Mouse (Mus musculus) spleen, postnatal 36 days (tissue): Measurements from ENCODE around the gene Zp2.

Experiments
- DNase-seq, 2 experiments: peaks; one replicate each; pipeline ENCODE4 v3.0.0; 2022; ENCODE audit warnings: low spot score in 2 of 2, mixed read lengths in 1 of 2

The Zp2 gene

DNA sequence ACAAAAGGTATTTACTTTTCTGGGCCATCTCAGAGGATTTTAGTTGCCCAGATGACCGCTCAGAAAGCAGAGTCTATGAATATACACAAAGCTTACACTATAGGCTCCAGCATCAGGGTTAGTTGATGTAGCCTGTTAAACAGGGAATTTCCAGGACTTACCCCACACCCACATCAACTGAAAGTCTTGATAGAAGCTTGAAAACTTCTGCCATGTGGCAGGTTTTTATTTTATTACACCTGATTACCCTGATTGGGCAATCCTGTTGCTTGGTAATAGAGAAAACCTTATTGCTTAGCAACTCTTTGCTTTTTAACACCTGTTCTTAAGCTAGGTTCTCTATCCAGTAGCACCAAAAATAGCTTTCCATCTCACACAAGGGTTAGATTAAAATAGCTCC lies 2.3 kb downstream of the Zp2 start:
- no peak for DNase-seq

GRCm38 (mm10) chr7:120128951-120129350 lies 16.1 kb downstream of the Zp2 start:
- DNase-seq, result no peak

DNA sequence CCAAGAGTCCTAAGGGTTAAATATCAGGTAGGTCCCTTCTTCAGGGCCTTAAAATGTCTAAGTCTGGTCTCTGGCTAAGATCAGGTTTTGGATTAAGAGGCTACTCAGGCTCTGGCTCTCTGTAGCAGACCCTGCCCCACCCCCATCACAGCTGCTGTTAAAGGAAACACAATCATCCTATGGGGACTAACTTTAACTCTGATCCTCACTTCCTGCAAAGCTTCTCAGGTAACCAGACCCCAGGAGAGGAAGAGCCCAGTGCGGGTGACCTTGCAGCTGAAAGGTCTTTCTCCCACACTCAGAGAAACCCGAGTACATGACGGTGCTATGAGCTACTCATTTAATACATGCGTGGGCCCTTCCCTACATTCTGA lies 17.4 kb downstream of the Zp2 start:
- no peak for DNase-seq

DNA sequence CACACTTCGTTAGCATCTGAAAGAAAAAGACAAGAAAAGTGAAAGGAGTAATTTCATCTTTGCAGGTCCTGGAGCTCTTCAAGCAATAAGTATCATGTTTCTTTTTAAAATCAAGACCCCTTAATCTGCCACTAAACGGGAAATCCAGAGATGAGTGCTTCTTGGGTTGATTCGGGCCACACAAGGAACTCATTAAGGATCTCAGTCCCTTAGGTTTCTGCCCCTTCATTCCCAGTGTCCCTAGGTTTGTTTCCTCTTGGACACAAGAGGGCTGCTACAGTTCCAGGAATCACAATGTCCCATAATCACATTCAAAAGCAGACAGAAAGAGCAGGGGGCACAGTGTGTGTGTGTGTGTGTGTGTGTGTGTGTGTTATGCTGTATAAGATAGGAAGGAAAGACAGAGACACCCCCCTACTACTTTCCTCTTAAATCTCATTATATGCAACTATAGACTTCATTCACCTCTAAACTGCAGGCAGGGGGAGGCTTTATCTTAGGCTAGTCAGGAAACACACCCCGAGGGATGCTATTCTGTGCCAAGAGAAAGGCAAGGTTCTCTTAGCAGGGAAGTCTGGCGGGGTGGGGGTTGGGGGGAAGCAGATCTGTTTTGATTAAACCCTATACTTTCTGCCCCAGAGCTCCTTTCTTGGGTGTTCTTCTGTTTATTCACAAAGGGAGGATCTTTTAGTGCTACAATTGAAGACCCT lies 18.0 kb downstream of the Zp2 start:
- no peak for DNase-seq

- no peak for DNase-seq
Observed at GRCm38 (mm10) chr7:120124844-120125243, 20.2 kb downstream of the Zp2 start.

DNA sequence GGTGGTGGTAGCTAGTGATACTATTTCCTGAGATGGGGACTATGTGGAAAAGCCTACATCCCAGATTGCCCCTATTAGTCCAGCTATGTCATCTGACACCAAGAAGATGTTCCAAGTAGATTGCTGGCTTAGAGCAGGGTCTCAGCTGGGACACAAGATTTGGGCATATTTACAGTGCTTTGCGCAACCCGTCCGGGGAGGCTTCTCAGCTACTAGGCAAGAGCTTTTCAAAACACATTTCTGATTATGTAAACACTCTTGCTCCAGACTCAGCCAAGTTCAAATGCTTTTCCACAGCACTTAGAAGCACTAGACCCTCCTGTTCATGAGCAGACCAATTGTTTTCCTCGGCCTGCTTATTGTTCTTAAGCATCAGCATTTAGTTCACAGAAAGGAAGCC lies 21.3 kb downstream of the Zp2 start:
- DNase-seq, result no peak

GRCm38 (mm10) chr7:120117529-120117928 lies 27.6 kb downstream of the Zp2 start:
- DNase-seq, result no peak

- no peak for DNase-seq
Observed at GRCm38 (mm10) chr7:120116976-120117375, 28.1 kb downstream of the Zp2 start.

- DNase-seq, result no peak
Observed at GRCm38 (mm10) chr7:120109676-120110075, 35.4 kb downstream of the Zp2 start.

DNA sequence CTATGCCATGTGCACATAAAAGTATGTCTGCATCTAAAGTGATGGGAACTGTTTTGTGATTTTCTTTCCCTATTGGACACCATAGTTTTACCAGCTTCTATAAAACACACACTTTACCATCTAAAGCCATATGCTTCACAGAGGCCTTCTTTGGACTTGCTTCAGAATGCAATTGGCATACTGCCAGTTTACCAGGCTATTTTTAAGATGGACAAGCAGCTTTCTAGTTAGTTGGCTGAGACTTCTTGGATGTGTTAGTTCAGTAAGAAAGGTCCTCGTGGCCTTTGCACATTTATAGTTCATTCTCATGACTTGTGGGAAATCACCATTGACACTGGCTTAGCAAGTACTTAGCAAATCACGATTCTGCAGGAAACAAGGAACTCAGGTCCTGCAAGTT lies 38.7 kb downstream of the Zp2 start:
- no peak for DNase-seq

DNA sequence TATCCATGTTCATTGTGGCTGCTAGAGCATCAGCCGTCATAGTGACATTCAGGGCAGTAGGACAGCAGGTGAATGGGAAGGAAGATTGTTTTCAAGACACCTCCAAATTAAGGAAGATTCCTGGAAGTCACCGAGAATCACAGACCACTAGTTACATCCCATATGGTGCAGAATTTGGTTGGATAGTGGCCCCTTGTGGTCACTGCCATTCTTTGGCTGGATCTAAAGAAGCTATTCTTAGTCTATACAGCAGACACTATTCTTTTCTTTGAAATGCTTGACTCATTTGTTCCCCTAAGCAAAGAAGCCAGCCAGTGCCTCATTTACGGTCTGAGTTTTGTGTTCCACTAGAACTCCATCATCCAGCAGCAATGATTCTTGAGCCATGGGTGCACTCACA lies 40.1 kb downstream of the Zp2 start:
- DNase-seq, result no peak

- DNase-seq, result no peak
Observed at GRCm38 (mm10) chr7:120103019-120103567, 42.0 kb downstream of the Zp2 start.

DNA sequence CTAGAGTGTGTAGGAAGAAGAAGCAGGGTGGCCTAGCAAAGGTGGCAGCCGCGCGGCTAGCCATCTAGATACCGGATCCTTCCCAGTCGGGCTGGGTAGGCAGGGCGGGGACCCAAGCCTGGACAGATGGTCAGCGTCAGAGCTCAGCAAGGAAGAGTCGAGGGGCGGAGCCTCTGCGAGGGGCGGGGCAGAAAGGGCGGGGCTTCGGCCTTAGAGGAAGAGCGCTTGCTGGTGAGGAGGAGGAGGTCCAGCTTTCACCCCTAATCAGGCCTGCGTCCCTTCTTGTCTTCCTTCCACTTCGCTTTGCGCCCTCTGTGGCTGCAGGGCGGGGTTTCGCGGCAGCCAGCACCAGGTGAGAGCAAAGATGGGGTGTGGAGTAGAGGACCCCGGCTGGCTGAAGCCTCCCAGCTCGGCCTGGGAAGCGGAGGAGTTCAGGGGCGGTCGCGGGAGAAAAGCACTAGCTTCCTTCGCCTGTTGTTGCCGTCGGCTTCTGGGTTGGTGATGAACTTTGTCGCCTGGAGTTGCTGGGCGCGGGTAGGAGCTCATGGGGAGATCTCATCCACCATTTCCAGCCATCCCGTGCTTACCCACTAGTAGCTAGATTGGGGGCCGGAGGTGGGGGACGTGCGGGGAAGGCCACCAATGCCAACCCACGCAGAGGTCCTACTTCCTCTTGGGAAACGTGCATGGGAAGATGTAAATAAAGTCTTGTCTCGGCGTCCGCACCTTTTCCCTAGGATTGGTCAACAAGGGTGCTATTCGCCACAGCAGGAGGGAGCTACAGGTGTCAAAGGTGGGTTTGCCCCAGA lies 42.7 kb downstream of the Zp2 start, which contains the start of gene Tmem159:
Gene Tmem159 (plus strand): TSS at position 190 of the 809 bp plus-strand sequence.
- DNase-seq, result peak; percentile 53 to 61

GRCm38 (mm10) chr7:120098403-120098802 lies 46.7 kb downstream of the Zp2 start:
- DNase-seq, result peak in 1 of 2 experiments; percentile 9

DNA sequence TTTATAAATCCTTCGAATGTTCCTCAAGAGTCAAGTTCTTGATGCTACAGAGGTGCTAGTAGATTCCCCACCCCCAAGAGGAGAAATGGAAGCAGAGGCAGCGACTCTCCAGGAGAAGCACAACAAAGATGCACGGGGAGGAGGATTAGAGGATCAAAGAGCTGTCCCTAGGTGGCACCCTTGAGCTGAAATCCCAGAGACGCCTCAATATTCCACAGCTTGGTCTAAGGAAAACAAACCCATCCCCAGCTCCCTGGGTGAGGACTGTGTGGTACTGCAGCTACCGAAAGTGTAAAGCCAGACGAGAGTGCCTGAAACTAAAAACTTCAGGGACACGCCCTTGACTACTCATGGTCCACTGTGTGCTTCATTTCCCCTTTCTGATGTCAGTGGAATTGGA lies 47.2 kb downstream of the Zp2 start:
- DNase-seq, result no peak

DNA sequence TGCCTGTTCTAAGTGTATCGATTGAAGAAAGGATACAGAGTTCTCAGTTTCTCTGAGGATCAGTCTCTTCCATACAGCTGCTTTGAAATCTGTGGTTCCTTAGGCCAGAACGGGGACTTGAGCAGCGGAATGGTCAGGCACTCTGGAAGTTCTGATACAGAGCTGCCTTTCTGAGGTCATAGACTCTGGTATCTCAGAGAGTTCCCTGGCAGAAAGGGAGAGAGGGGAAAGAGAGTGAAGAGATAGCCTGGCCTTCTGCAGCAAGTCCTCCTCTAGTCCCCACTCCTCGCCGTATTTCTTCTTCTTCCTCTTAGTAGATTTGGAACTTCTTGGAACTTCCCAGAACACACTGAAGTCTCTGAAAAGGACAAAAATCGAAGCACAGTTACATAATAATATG lies 49.9 kb downstream of the Zp2 start, which contains the start of gene Dnah3:
Gene Dnah3 (minus strand): TSS at position 101 of the 400 bp plus-strand sequence.
- no peak for DNase-seq

GRCm38 (mm10) chr7:120094216-120094615 lies 50.9 kb downstream of the Zp2 start:
- no peak for DNase-seq

GRCm38 (mm10) chr7:120093033-120093432 lies 52.1 kb downstream of the Zp2 start:
- DNase-seq, result no peak

DNA sequence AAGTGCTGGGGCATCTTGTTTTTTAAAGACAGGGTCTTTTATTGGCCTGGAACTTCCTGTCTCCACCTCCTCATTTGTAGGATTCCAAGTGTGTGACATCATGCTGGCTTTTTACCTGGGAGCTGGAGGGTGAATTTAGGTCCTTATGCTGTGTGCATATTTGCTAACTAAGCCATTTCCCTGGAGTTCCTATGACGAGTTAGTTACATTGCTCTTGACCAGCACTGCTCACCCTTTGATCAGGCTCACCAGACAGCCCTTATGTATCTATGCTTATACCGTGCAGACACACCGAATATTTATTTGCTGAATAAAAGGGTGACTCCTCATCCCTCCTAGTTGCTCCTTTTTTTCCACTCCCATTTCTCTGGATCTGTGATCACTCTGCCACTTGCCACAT lies 64.9 kb downstream of the Zp2 start:
- DNase-seq, result no peak
